Mouse (Mus musculus) CD4-positive, CD25-positive, alpha-beta regulatory T cell (primary cell): ENCODE data around the gene Zfp990. TPM values are rescaled to one million over a fixed set of nuclear protein-coding genes. Genes with fewer than 3 reads are reported as not detected.

Experiments
- polyA plus RNA-seq: library from polyadenylated mRNA; unstranded; fragments of 100-300 nt; shearing (Covaris generic); gene quantifications from one replicate; pipeline ENCODE4 v1.2.1, GENCODE M21; 2017

The Zfp990 gene
- polyA plus RNA-seq, result 0.77 TPM

DNA sequence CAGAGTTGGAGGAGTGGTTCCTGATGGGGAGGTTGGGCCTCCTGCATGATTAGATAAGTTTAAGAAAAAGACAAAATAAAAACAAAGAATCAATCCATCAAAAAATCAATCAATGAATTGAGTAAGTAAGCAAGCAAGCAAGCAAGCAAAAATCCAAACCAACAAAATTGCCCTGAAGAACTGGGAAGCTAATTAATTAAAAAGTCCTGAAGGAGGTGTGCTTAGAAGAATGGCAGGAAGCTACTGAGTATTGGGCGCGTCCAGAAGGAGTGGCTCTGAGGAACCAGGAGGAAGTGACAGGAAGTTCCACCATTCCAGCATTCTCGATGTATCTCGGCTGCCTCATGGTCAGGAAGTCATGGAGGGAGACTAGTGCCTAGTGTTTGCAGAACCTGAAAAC lies at the start of gene Zfp990:
Gene Zfp990 (plus strand): TSS at position 301 of the 400 bp plus-strand sequence.

DNA sequence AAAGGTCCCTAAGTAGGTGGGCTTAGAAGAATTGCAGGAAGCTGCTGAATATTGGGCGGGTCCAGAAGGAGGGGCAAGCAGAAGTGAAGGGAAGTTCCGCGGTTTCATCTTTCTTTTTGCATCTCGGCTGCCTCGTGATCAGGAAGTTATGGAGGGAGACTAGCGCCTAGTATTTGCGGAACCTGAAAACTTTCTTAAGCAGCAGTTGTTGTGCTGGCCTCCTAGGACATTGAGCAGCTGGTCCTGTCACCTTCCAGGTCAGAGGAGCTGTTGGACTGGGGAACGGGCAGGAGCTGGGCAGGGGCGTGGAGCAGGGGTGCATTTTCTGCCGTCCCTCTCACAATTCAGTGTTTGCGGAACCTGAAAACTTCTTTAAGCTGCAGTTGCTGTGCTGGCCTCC lies 74.5 kb downstream of the Zfp990 start, which contains the start of gene Gm13212:
Gene Gm13212 (plus strand): TSS at position 89 of the 400 bp plus-strand sequence.

Other genes starting within 250 kb of the Zfp990 start
- gene Tnfrsf8, start 195.6 kb upstream of the Zfp990 start, polyA plus RNA-seq, result 6.4 TPM
- 10.5 TPM for gene Gm13212, start 74.4 kb downstream of the Zfp990 start, polyA plus RNA-seq
- not detected for gene Zfp980, start 159.9 kb downstream of the Zfp990 start, polyA plus RNA-seq